Mouse (Mus musculus) testis, adult 2 months (tissue): ENCODE measurements around the gene Ndufaf1.

Source experiments
- CTCF ChIP-seq: fragments of 200-500 bp; IDR thresholded peaks from 2 replicates; pipeline ENCODE4 v1.5.1; 2012; ENCODE audit warnings: low read depth, mild to moderate bottlenecking, inconsistent platforms, low read length, moderate library complexity; ENCODE audit not compliant: control insufficient read depth, insufficient read depth, insufficient replicate concordance
- POLR2A ChIP-seq: fragments of 200-500 bp; IDR thresholded peaks from 2 replicates; pipeline ENCODE4 v1.6.1; 2012; ENCODE audit warnings: low read depth, mild to moderate bottlenecking, inconsistent platforms, low read length, moderate library complexity; ENCODE audit not compliant: control insufficient read depth

DNA sequence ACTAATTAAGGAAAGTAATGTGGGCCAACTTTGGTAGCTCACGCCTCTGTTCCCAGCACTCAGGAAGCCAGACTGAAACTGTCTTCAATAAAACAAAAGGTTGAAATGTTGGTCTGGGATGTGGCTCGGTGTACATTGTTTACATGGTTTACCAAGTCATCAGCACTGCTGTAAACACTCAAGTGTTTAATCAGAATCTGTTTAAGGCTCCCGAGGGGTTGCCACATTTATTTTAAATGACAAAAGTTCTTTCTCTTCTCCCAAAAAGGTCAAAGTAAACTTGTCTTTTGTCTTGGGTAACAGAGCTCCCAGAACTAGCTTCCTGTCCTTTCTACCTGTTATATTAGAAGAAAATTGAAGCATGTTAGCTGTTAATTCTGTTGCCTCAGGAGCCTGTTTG is 45.0 kb upstream of the Ndufaf1 start:
- no peak for TF ChIP-seq POLR2A
- TF ChIP-seq CTCF, result no peak
